Mouse (Mus musculus) adrenal gland, postnatal 4 days (tissue): Measurements from ENCODE around the gene Nr1d1. TPM values are rescaled to one million over a fixed set of nuclear protein-coding genes. Genes with fewer than 3 reads are reported as not detected.

Experiments used
- DNase-seq, 2 experiments: peaks; one replicate each; pipeline ENCODE4 v3.0.0; 2021 to 2022; ENCODE audit warnings: low spot score in 2 of 2, mixed read lengths in 2 of 2
- total RNA-seq, 2 experiments: library from RNA; stranded (reverse); gene quantifications; 2 replicates each; pipeline ENCODE4 v1.2.3; 2021

The Nr1d1 gene
- total RNA-seq, 2 experiments from 2014 or later, result 104 to 115 TPM

DNA sequence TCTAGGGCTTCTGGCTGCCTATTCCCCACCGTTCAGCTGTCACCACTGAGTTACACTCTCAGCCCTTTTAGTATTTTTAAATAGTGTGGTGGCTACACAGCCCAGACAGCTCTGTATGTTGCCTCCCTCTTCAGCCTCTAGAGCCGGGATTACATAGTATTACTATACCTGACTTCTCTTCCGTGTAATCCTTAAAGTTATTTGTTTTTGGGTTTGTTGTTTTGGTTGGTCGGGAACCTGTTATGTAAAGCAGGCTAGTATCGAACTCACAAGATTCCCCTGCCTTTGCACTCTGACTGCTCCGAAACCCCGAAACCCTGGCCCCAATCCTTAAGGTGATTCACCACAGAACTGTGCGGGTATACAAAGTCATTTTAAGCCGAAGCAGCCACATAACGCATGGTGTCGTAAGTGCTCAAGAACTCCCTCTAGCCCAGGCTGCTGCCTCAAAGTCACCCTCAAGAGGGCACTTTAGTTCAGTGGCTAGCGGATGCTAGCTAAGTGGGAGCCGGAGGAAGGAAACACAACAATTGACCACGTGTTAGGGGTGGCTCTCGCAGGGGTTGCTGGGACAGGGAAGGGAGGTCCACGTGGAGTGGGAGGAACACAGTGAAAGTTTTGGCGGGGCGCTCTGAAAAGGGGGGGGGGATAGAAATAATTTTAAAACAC lies 13.6 kb upstream of the Nr1d1 start:
- DNase-seq, result peak in 1 of 2 experiments; percentile 74

GRCm38 (mm10) chr11:98788139-98788538 lies 13.0 kb upstream of the Nr1d1 start:
- no peak for DNase-seq

DNA sequence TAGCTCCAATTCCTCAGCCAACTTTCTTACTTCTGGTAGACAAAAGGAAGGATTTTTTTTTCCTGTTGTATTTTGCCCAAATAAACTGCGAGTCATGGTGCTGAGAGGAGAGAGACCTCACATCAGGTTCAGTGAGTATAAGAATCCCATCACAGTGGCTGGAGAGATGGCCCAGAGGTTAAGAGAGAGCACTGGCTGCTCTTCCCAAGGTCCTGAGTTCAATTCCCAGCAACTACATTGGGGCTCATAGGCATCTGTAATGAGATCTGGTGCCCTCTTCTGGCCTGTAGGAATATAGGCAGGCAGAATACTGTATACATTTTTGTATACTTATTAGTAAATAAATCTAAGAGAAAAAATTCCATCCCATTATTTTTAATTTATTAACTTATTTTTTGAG lies 12.6 kb upstream of the Nr1d1 start:
- no peak for DNase-seq

- DNase-seq, result no peak
These were observed 12.1 kb upstream of the Nr1d1 start for GRCm38 (mm10) chr11:98787229-98787628.

GRCm38 (mm10) chr11:98786359-98787214 lies 11.5 kb upstream of the Nr1d1 start:
- DNase-seq, result peak; percentile 86 to 92

DNA sequence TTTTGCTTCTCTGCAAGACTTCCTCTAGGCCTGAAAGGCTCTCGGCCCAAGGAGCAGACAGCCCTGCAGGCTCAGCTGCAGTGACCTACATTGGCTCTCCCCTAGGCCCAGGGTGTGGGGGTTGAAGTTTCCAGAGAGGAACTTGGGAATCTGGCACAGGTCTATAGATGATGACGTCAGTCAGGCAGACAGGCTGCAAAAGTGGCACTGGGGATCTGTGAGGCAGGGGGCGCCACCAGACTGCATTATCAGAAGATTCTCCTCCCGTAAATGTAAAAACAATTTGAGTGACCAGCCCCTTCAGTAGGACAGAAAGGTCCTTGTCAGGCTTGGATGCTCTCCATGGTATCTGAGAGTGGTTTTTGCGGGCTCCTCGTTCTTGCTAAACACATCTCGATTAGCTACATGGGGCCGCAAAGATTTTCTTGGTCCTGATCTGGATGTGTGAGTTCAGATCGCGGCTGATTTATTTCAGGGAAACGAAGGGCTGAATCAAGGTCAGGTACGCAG lies 10.7 kb upstream of the Nr1d1 start:
- DNase-seq, result peak in 1 of 2 experiments; percentile 54

- DNase-seq, result no peak
These were observed 10.1 kb upstream of the Nr1d1 start for GRCm38 (mm10) chr11:98785214-98785613.

GRCm38 (mm10) chr11:98784139-98784538 lies 9.0 kb upstream of the Nr1d1 start:
- no peak for DNase-seq

GRCm38 (mm10) chr11:98783236-98783696 lies 8.1 kb upstream of the Nr1d1 start:
- peak; percentile 85 to 86 for DNase-seq

GRCm38 (mm10) chr11:98782651-98783235 lies 7.6 kb upstream of the Nr1d1 start:
- no peak for DNase-seq

GRCm38 (mm10) chr11:98781851-98782512 lies 6.8 kb upstream of the Nr1d1 start:
- DNase-seq, result no peak

GRCm38 (mm10) chr11:98777888-98778287 lies 2.8 kb upstream of the Nr1d1 start:
- DNase-seq, result no peak

- DNase-seq, result no peak
These were observed 1.9 kb upstream of the Nr1d1 start for GRCm38 (mm10) chr11:98776843-98777590.

DNA sequence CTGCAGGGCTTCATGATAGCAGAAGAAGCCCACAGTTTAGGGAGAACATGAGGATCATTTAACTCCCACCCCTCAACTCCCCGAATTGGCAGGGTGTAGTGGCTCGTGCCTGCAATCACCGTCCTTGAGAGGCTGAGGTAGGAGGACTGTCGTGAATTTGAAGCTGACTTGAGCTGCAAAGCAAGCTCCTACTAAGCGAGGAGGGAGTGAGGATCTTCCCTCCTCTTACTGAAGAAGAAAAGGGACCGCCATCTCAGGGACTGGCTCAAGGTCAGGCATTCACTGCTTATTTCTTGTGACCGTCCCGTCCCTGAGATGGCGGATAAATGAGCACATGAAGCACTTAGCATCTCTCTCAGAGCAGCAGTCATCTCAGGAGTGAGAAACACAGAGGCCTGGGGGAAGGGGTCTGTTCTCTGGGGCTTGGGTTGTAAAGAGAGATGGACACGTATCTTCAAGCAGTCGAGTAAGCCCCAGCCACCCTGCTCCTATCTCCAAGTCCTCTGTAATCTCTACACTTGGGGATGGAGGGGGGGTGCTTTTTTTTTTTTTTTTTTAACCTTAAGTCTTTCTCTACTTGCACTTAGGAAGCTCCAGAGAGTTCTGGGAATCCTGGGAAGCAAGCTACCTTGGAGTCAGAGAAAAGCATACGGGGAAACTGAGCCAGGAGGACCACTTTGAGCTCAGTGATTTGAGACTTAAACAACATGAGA lies 1.1 kb upstream of the Nr1d1 start:
- no peak for DNase-seq

DNA sequence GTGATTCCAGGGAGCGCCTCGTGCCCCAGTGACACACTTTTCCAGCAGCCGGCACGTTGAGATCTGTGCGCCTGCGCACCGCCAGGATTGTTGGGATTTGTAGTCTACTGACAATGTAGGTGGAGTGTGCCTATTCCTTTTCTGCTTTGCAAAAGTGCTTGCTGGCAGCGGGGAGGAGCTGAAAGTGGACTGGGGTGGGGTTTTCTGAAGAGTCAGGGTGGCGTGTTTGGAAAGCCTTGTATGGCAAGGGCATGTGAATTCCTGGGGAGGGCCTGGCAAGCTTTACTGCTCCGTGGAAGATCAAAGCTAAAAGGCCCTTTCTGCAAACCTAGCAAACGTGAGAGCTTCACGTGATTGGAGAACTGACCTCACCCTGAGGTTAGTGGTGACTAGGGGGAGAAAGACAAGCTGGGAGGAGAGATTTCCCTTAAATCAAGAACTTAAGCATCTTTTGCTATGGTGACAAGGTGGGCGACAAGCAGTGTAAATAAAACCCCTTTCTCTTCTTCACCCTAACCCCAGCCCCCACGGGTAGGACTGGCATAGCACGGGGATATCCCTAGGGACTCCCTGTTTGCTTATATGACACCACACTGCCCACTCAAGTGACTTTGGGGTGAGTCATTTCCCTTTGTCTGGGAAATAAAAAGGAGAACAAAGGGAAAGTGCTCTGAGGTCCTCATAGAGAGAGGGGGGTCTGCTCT lies 367 bp upstream of the Nr1d1 start:
- DNase-seq, result peak; percentile 98 to 99

DNA sequence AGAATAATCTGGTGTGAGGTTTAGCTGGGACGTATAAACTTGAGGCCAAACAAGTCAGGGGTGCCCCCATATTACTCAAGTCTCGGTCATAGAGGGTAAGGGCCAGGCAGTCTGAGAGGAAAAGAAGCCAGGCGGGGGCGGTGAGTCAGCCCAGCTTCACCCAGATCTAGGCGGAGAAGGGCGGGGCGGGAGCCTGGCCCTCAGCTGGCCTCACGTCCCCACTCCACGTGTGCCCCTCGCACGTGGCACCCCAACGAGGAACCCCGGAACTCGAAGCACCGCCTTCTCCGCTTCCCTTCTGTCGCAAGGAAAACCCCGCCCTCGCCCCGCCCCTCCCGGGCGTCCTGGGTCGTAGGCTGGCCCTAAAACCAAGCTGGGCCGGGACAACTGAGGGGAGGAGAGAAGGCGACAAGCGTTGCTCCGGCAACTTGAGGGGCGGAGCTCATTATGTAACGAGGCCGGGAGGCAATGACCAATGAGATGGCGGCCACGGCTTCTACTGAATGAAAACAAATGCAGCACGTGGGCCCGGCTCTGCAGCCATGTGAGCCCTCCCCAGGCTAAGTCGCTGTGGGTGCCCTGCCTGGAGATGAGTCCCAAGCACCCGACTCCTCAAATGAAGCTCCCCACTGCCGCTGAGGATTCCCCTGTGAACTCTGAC lies 1.4 kb downstream of the Nr1d1 start:
- DNase-seq, result peak; percentile 99

DNA sequence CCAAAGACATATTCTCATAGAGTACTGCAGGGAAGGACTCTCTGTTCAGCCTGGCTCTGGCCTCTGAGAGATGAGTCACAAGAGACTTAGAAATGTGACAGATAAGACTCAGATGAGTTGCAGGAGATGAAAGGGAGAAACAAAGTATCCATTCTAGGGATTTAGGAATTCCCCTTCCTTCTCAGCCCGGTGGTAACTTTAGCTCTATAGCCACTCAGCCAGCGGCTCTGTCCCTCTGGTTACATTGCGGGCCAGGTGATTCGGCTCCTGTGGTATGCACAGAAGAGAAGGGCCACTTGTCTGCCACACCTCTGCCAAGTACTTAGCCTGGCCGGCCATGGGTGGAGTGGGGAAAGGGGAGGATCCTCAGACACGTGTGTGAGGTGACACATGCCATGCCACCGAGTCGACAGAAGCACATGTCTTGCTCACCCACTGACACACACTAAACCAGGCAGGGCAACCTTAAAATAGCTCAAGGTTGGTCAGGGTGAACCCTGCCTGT lies 2.4 kb downstream of the Nr1d1 start:
- DNase-seq, result no peak

- DNase-seq, result no peak
These were observed 3.1 kb downstream of the Nr1d1 start for GRCm38 (mm10) chr11:98771844-98772525.
